Mouse (Mus musculus): ENCODE results near the gene Lhx4. TPM values are rescaled to one million over a fixed set of nuclear protein-coding genes. Genes with fewer than 3 reads are reported as not detected.

Gene Lhx4
- polyA plus RNA-seq, 1 experiment: not detected

DNA sequence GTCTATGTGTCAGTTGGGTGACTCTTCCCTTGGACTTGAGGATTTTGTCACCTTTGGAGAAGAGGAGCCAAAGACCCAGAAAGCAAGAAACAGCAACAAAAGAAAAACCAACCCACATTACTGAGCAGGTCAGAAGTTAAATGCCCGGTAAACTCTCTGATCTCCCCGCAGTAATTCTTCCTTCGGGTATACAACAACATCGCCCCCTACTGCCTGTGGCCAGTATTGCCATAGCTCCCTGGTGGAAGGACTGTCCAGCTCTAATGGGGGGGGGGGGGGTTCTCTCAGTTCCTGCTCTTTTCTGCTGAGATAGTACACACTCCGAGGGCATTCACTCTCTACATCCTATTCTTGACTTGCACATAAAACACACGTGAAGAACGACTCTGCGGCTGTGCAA is 30.0 kb downstream of the Lhx4 start:
- H3K4me3 ChIP-seq (ENCODE audit: insufficient read depth, poor library complexity, severe bottlenecking): no peak overlapping the region
- TF ChIP-seq CEBPB (IDR thresholded peaks at IDR 0.05; ENCODE audit: low read depth) (no peak), CTCF (IDR thresholded peaks at IDR 0.05; ENCODE audit: control insufficient read depth, insufficient read depth, insufficient read length) (no peak), MYOG (IDR thresholded peaks at IDR 0.05; ENCODE audit: control insufficient read depth, extremely low read depth, insufficient read length) (no peak), FOSL1 (IDR thresholded peaks at IDR 0.05; ENCODE audit: insufficient read depth, low read length, poor library complexity, severe bottlenecking) (no peak), MYOD1 (IDR thresholded peaks at IDR 0.05; ENCODE audit: control insufficient read depth, insufficient read length, low read depth) (no peak), MAX (IDR thresholded peaks at IDR 0.05) (no peak), USF1 (IDR thresholded peaks at IDR 0.05; ENCODE audit: low read depth) (no peak)
- H3ac ChIP-seq (ENCODE audit: control insufficient read depth, insufficient read length, low read depth): no peak overlapping the region
- no peaks in the 10 kb centered on the region for H3K79me2 ChIP-seq (ENCODE audit: control insufficient read depth, insufficient read depth)
- H3K36me3 ChIP-seq (ENCODE audit: control insufficient read depth, insufficient read depth): no peaks in the 10 kb centered on the region
- H3K79me3 ChIP-seq (ENCODE audit: low read depth): no peaks in the 10 kb centered on the region
- H3K27me3 ChIP-seq (ENCODE audit: control insufficient read depth, insufficient read depth, insufficient read length): peaks cover 28% of the 10 kb centered on the region

DNA sequence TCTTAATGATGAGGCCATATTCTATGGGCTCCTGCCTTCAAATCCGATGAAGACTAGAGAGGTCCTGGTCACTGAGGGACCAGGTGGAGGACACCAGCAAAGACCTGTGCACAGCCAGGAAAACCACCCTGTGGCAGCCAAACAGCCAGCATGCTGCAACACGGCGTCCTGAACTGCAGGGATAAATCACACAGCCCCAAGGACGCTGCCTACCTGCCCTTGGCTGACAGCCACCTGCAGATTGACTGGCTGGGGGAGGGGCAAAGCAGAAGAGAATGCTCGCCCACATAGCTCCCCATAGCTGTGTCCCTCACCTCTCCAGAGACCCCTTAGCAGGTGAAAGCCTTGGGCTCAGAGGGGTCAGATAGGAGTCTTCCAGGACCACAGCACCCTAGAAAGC is 31.5 kb downstream of the Lhx4 start:
- H3K27me3 ChIP-seq (ENCODE audit: control insufficient read depth, insufficient read depth, insufficient read length): peaks cover 33% of the 10 kb centered on the region
- TF ChIP-seq MYOD1 (IDR thresholded peaks at IDR 0.05; ENCODE audit: control insufficient read depth, insufficient read length, low read depth) (no peak), MAX (IDR thresholded peaks at IDR 0.05) (no peak), MYOG (IDR thresholded peaks at IDR 0.05; ENCODE audit: control insufficient read depth, extremely low read depth, insufficient read length) (no peak), FOSL1 (IDR thresholded peaks at IDR 0.05; ENCODE audit: insufficient read depth, low read length, poor library complexity, severe bottlenecking) (no peak), CEBPB (IDR thresholded peaks at IDR 0.05; ENCODE audit: low read depth) (no peak), CTCF (IDR thresholded peaks at IDR 0.05; ENCODE audit: control insufficient read depth, insufficient read depth, insufficient read length) (no peak), USF1 (IDR thresholded peaks at IDR 0.05; ENCODE audit: low read depth) (no peak)
- no peaks in the 10 kb centered on the region for H3K79me3 ChIP-seq (ENCODE audit: low read depth)
- no peak overlapping the region for H3ac ChIP-seq (ENCODE audit: control insufficient read depth, insufficient read length, low read depth)
- H3K4me3 ChIP-seq (ENCODE audit: insufficient read depth, poor library complexity, severe bottlenecking): no peak overlapping the region
- H3K36me3 ChIP-seq (ENCODE audit: control insufficient read depth, insufficient read depth): no peaks in the 10 kb centered on the region
- H3K79me2 ChIP-seq (ENCODE audit: control insufficient read depth, insufficient read depth): no peaks in the 10 kb centered on the region

GRCm38 (mm10) chr1:155718851-155719250 is 32.6 kb downstream of the Lhx4 start:
- TF ChIP-seq MYOG (IDR thresholded peaks at IDR 0.05; ENCODE audit: control insufficient read depth, extremely low read depth, insufficient read length) (no peak), MAX (IDR thresholded peaks at IDR 0.05) (no peak), CEBPB (IDR thresholded peaks at IDR 0.05; ENCODE audit: low read depth) (no peak), MYOD1 (IDR thresholded peaks at IDR 0.05; ENCODE audit: control insufficient read depth, insufficient read length, low read depth) (no peak), USF1 (IDR thresholded peaks at IDR 0.05; ENCODE audit: low read depth) (no peak), FOSL1 (IDR thresholded peaks at IDR 0.05; ENCODE audit: insufficient read depth, low read length, poor library complexity, severe bottlenecking) (no peak), CTCF (IDR thresholded peaks at IDR 0.05; ENCODE audit: control insufficient read depth, insufficient read depth, insufficient read length) (no peak)
- H3ac ChIP-seq (ENCODE audit: control insufficient read depth, insufficient read length, low read depth): no peak overlapping the region
- H3K27me3 ChIP-seq (ENCODE audit: control insufficient read depth, insufficient read depth, insufficient read length): peaks cover 37% of the 10 kb centered on the region
- H3K79me3 ChIP-seq (ENCODE audit: low read depth): no peaks in the 10 kb centered on the region
- H3K36me3 ChIP-seq (ENCODE audit: control insufficient read depth, insufficient read depth): no peaks in the 10 kb centered on the region
- no peaks in the 10 kb centered on the region for H3K79me2 ChIP-seq (ENCODE audit: control insufficient read depth, insufficient read depth)
- no peak overlapping the region for H3K4me3 ChIP-seq (ENCODE audit: insufficient read depth, poor library complexity, severe bottlenecking)

- Histone ChIP-seq H3K36me3 (ENCODE audit: control insufficient read depth, insufficient read depth) (no peaks in the 10 kb centered on the region), H3K4me3 (ENCODE audit: insufficient read depth, poor library complexity, severe bottlenecking) (no peak overlapping the region)
Observed at GRCm38 (mm10) chr1:155717301-155717700, 34.2 kb downstream of the Lhx4 start.

DNA sequence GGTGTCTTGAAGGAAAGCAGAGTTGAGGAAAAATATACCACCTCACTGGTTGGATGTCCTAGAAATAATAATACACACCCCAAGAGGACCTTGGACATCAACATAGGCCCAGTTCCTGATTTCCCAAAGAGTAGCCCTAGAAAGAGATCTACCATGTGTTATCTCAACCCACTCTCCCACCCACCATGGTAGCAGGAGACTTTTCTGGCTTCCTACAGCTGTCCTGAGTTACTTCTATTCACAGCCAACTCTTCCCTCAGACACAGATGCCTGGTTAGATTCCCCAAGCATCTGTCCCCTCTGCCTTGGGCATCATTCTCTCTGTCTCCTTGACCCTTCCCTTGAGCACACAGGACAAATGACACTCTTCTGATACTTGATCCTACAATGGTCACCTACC is 36.1 kb downstream of the Lhx4 start:
- no peak overlapping the region for H3ac ChIP-seq (ENCODE audit: control insufficient read depth, insufficient read length, low read depth)
- H3K36me3 ChIP-seq (ENCODE audit: control insufficient read depth, insufficient read depth): no peaks in the 10 kb centered on the region
- H3K27me3 ChIP-seq (ENCODE audit: control insufficient read depth, insufficient read depth, insufficient read length): peaks cover 44% of the 10 kb centered on the region
- TF ChIP-seq FOSL1 (IDR thresholded peaks at IDR 0.05; ENCODE audit: insufficient read depth, low read length, poor library complexity, severe bottlenecking) (no peak), MYOG (IDR thresholded peaks at IDR 0.05; ENCODE audit: control insufficient read depth, extremely low read depth, insufficient read length) (no peak), MAX (IDR thresholded peaks at IDR 0.05) (no peak), USF1 (IDR thresholded peaks at IDR 0.05; ENCODE audit: low read depth) (no peak), CTCF (IDR thresholded peaks at IDR 0.05; ENCODE audit: control insufficient read depth, insufficient read depth, insufficient read length) (no peak), CEBPB (IDR thresholded peaks at IDR 0.05; ENCODE audit: low read depth) (no peak), MYOD1 (IDR thresholded peaks at IDR 0.05; ENCODE audit: control insufficient read depth, insufficient read length, low read depth) (no peak)
- no peaks in the 10 kb centered on the region for H3K79me3 ChIP-seq (ENCODE audit: low read depth)
- H3K79me2 ChIP-seq (ENCODE audit: control insufficient read depth, insufficient read depth): no peaks in the 10 kb centered on the region
- no peak overlapping the region for H3K4me3 ChIP-seq (ENCODE audit: insufficient read depth, poor library complexity, severe bottlenecking)

More at GRCm38 (mm10) chr1:155717301-155717700, 34.2 kb downstream of the Lhx4 start:
- Histone ChIP-seq H3ac (ENCODE audit: control insufficient read depth, insufficient read length, low read depth) (no peak overlapping the region), H3K27me3 (ENCODE audit: control insufficient read depth, insufficient read depth, insufficient read length) (peaks cover 44% of the 10 kb centered on the region), H3K79me2 (ENCODE audit: control insufficient read depth, insufficient read depth) (no peaks in the 10 kb centered on the region), H3K79me3 (ENCODE audit: low read depth) (no peaks in the 10 kb centered on the region)
- TF ChIP-seq CTCF (IDR thresholded peaks at IDR 0.05; ENCODE audit: control insufficient read depth, insufficient read depth, insufficient read length): no peak
- no peak for TF ChIP-seq MYOG (IDR thresholded peaks at IDR 0.05; ENCODE audit: control insufficient read depth, extremely low read depth, insufficient read length)
- no peak for TF ChIP-seq USF1 (IDR thresholded peaks at IDR 0.05; ENCODE audit: low read depth)
- TF ChIP-seq FOSL1 (IDR thresholded peaks at IDR 0.05; ENCODE audit: insufficient read depth, low read length, poor library complexity, severe bottlenecking): no peak
- TF ChIP-seq CEBPB (IDR thresholded peaks at IDR 0.05; ENCODE audit: low read depth): no peak
- TF ChIP-seq MYOD1 (IDR thresholded peaks at IDR 0.05; ENCODE audit: control insufficient read depth, insufficient read length, low read depth): no peak
- TF ChIP-seq MAX (IDR thresholded peaks at IDR 0.05): no peak

GRCm38 (mm10) chr1:155713306-155713705 is 38.2 kb downstream of the Lhx4 start:
- peaks cover 27% of the 10 kb centered on the region for H3K27me3 ChIP-seq (ENCODE audit: control insufficient read depth, insufficient read depth, insufficient read length)
- no peak overlapping the region for H3ac ChIP-seq (ENCODE audit: control insufficient read depth, insufficient read length, low read depth)
- no peaks in the 10 kb centered on the region for H3K36me3 ChIP-seq (ENCODE audit: control insufficient read depth, insufficient read depth)
- H3K79me2 ChIP-seq (ENCODE audit: control insufficient read depth, insufficient read depth): no peaks in the 10 kb centered on the region
- TF ChIP-seq MYOG (IDR thresholded peaks at IDR 0.05; ENCODE audit: control insufficient read depth, extremely low read depth, insufficient read length) (no peak), USF1 (IDR thresholded peaks at IDR 0.05; ENCODE audit: low read depth) (no peak), MAX (IDR thresholded peaks at IDR 0.05) (no peak), CEBPB (IDR thresholded peaks at IDR 0.05; ENCODE audit: low read depth) (no peak), MYOD1 (IDR thresholded peaks at IDR 0.05; ENCODE audit: control insufficient read depth, insufficient read length, low read depth) (no peak), CTCF (IDR thresholded peaks at IDR 0.05; ENCODE audit: control insufficient read depth, insufficient read depth, insufficient read length) (no peak), FOSL1 (IDR thresholded peaks at IDR 0.05; ENCODE audit: insufficient read depth, low read length, poor library complexity, severe bottlenecking) (no peak)
- H3K4me3 ChIP-seq (ENCODE audit: insufficient read depth, poor library complexity, severe bottlenecking): no peak overlapping the region
- no peaks in the 10 kb centered on the region for H3K79me3 ChIP-seq (ENCODE audit: low read depth)
